Mouse (Mus musculus): ENCODE data around the gene 1700047I17Rik2. TPM values are rescaled to one million over a fixed set of nuclear protein-coding genes. Genes with fewer than 3 reads are reported as not detected.
"Not testable (repeated sequence)": the region's sequence is repeated elsewhere in the genome, so short reads cannot be mapped to it uniquely, and the experiment has no call there.

1700047I17Rik2 gene
- polyA plus RNA-seq (2015; fragmentation: Nextera tagmentation; extraction: Ambion mirVana): 3.1 and 3.3 TPM in 2 replicates

DNA sequence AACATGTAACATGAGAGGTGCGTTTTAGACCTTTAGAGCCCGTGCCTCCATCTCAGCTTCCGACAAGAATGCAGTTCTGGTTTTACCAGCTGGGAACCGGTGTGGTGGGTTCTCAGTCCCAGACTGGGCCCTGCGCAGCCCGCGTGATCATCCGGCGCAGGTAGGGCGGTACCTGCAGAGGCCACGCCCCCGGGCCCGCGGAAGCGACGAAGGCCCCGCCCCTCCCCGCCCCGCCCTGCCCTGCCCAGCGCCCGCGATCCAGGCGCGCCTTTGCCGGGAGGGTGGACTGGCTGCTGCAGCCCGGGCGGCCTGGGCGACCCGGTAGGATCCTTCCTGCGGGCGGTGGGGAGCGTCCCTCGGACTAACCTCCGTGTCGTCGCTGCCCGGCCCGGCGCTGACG, at the start of gene 1700047I17Rik2:
Gene 1700047I17Rik2, plus strand, starts transcription at position 287 of the 400 bp plus-strand sequence.
- H3K4me1 ChIP-seq; H3K9me3 ChIP-seq (replicated peaks); H3K27ac ChIP-seq; H3K4me3 ChIP-seq (replicated peaks); H3K4me2 ChIP-seq; H3K36me3 ChIP-seq; H3K9ac ChIP-seq; H3K27me3 ChIP-seq: not testable (repeated sequence)
- WGBS: no CpG with 5 or more reads among the region's 40 CpGs
- peak; percentile 97 for ATAC-seq (replicated peaks; ENCODE audit: low FRiP score)

GRCm38 (mm10) chr12:55154559-55155448, 44.6 kb upstream of the 1700047I17Rik2 start, which contains the start of gene Srp54b:
TSS of gene Srp54b (plus strand) at chr12:55155104.
- not testable (repeated sequence) for H3K4me2 ChIP-seq; H3K27me3 ChIP-seq; H3K9ac ChIP-seq; H3K4me1 ChIP-seq; H3K36me3 ChIP-seq; H3K27ac ChIP-seq; H3K9me3 ChIP-seq (replicated peaks)
- no CpG with 5 or more reads among the region's 57 CpGs for WGBS
- H3K4me3 ChIP-seq (replicated peaks): peak within 1 kb of the TSS; percentile 35
- peak; percentile 99 for ATAC-seq (replicated peaks; ENCODE audit: low FRiP score)

DNA sequence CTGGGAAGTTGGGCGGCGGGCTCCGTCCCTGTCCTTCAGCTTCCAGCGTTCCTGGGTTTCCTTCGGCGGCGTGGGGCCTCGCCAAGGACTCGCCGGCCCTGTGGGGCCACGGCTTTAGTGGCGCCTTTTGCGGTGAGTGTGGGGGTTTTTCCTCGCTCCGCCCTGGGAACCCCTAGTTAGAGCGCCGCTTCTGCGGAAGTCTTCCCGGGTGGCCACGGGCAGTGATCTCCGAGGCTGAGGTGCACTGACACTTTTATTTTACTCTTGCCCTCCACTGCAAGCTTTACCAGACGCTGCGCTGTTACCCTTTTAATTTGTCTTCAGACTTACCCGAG, 44.0 kb upstream of the 1700047I17Rik2 start:
- H3K9me3 ChIP-seq (replicated peaks); H3K36me3 ChIP-seq; H3K27me3 ChIP-seq; H3K9ac ChIP-seq; ATAC-seq (replicated peaks; ENCODE audit: low FRiP score); H3K4me1 ChIP-seq; H3K27ac ChIP-seq; H3K4me2 ChIP-seq: not testable (repeated sequence)
- peak overlapping the region; percentile 35 for H3K4me3 ChIP-seq (replicated peaks)
- under 1% methylated on average over 11 of the region's 24 CpGs for WGBS

DNA sequence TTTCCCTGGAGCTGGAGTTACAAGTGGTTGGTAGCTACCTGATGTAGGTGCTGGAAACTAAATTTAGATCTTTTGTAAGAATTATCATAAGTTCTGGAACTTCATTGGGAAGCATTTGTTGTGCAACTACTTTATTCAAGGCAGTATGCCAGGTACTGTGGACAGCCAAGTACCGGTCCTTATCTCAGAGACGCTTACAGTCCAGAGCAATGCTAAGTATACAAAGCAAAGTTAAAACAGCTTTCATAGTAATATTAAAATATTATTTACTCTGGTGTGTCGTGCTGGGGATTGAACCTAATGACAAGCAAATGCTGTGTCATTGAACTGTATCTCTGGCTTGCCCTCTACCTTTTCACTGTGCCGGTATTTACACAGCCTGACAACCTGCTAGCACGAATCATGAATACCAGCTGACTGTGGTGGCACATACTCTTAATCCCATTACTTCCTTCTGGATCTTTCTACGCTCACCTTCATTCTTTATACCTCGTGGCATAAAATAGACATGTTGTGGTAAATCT, 32.3 kb upstream of the 1700047I17Rik2 start:
- not testable (repeated sequence) for H3K4me2 ChIP-seq; H3K4me3 ChIP-seq (replicated peaks); H3K27ac ChIP-seq; H3K9ac ChIP-seq; H3K27me3 ChIP-seq; H3K4me1 ChIP-seq; ATAC-seq (replicated peaks; ENCODE audit: low FRiP score); H3K36me3 ChIP-seq; H3K9me3 ChIP-seq (replicated peaks)
- no CpG with 5 or more reads among the region's 7 CpGs for WGBS

DNA sequence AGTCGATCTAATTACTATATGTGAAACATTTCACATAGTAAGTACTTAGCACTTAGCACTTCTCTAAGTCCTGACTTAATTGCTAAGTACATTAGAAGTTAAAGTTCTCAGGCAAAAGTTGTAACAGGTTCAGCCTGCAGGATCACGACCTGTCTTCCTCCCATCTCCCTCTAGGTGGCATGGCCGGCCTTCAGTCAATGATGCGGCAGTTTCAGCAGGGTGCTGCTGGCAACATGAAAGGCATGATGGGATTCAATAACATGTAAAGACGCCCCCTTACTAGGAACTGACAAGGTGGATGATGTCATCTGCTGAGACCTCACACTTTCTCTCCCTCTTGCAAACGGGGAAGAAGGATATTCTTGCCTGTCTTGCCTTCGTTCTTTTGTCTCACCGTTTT, 11.7 kb upstream of the 1700047I17Rik2 start:
- not testable (repeated sequence) for H3K4me2 ChIP-seq; H3K27ac ChIP-seq; ATAC-seq (replicated peaks; ENCODE audit: low FRiP score); H3K27me3 ChIP-seq; H3K4me3 ChIP-seq (replicated peaks); H3K9me3 ChIP-seq (replicated peaks); H3K9ac ChIP-seq; H3K4me1 ChIP-seq; H3K36me3 ChIP-seq
- WGBS: no CpG with 5 or more reads among the region's 8 CpGs

DNA sequence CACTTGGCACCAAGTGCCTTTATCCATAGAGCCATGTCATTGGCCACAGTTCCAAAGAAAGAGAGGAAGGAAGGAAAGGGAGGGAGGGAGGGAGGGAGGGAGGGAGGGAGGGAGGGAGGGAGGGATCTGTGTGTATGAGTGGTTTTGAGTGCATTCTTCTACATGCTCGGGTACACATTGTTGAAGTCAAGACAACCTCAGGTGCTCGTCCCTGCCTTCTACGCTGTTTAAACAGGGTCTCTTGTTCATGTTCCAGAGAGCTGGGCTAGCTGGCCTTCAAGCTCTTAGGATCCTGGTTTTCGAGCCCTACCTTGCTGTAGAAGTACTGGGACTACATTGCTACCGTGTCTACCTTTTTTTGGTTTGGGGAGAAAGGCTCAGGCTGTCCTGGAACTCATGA, 10.3 kb upstream of the 1700047I17Rik2 start:
- H3K36me3 ChIP-seq; H3K9me3 ChIP-seq (replicated peaks); H3K27ac ChIP-seq; ATAC-seq (replicated peaks; ENCODE audit: low FRiP score); H3K27me3 ChIP-seq; H3K4me2 ChIP-seq; H3K4me3 ChIP-seq (replicated peaks); H3K4me1 ChIP-seq; H3K9ac ChIP-seq: not testable (repeated sequence)
- no CpG with 5 or more reads among the region's 5 CpGs for WGBS

DNA sequence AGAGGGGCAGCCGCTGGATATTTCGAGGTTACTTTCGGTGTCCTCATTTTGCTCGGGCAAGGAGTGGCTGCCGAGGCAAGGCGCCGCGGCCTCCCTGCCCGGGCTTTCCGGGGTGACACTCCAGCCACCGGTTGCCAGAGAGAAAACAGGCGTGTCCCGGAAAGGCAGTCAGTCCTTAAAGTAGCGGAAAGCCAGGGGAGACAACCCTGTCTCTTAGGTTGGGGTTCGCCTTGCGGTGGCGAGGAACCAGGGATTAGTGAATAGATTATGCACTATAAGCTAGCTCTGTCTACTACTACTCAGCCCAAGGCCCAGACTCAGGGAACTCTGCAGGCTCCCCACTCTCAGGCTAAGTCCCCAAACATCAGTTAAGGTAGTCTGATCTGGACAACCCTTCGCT, 407 bp downstream of the 1700047I17Rik2 start:
- H3K27me3 ChIP-seq; H3K36me3 ChIP-seq; H3K9me3 ChIP-seq (replicated peaks); H3K4me1 ChIP-seq; H3K27ac ChIP-seq; H3K4me3 ChIP-seq (replicated peaks); H3K4me2 ChIP-seq; H3K9ac ChIP-seq: not testable (repeated sequence)
- WGBS: no CpG with 5 or more reads among the region's 18 CpGs
- ATAC-seq (replicated peaks; ENCODE audit: low FRiP score): peak; percentile 68

GRCm38 (mm10) chr12:55212944-55213343, 13.6 kb downstream of the 1700047I17Rik2 start:
- WGBS: no CpG with 5 or more reads among the region's 6 CpGs
- H3K4me2 ChIP-seq: not testable (repeated sequence)

GRCm38 (mm10) chr12:55229626-55230519, 30.5 kb downstream of the 1700047I17Rik2 start, which contains the start of gene Srp54c:
TSS of gene Srp54c (plus strand) at chr12:55230168.
- H3K27ac ChIP-seq; H3K9ac ChIP-seq; H3K9me3 ChIP-seq (replicated peaks); H3K4me1 ChIP-seq; H3K27me3 ChIP-seq; H3K36me3 ChIP-seq: not testable (repeated sequence)
- Histone ChIP-seq H3K4me2 (peak within 1 kb of the TSS; percentile 33; the same call in 1 of the 2 replicates), H3K4me3 (replicated peaks) (peak within 1 kb of the TSS; percentile 42)
- no CpG with 5 or more reads among the region's 57 CpGs for WGBS
- ATAC-seq (replicated peaks; ENCODE audit: low FRiP score): peak; percentile 98

More at GRCm38 (mm10) chr12:55212944-55213343, 13.6 kb downstream of the 1700047I17Rik2 start:
- H3K9ac ChIP-seq; ATAC-seq (replicated peaks; ENCODE audit: low FRiP score); H3K4me3 ChIP-seq (replicated peaks); H3K4me1 ChIP-seq; H3K27me3 ChIP-seq; H3K27ac ChIP-seq; H3K9me3 ChIP-seq (replicated peaks); H3K36me3 ChIP-seq: not testable (repeated sequence)

GRCm38 (mm10) chr12:55230520-55230861, 31.1 kb downstream of the 1700047I17Rik2 start:
- not testable (repeated sequence) for H3K9me3 ChIP-seq (replicated peaks); H3K27ac ChIP-seq; H3K36me3 ChIP-seq; H3K9ac ChIP-seq; H3K4me1 ChIP-seq; H3K27me3 ChIP-seq; ATAC-seq (replicated peaks; ENCODE audit: low FRiP score)
- H3K4me3 ChIP-seq (replicated peaks): peak overlapping the region; percentile 42
- WGBS: 0% methylated on average over 11 of the region's 25 CpGs
- H3K4me2 ChIP-seq: peak overlapping the region; percentile 33; the same call in 1 of the 2 replicates

- ATAC-seq (replicated peaks; ENCODE audit: low FRiP score): not testable (repeated sequence)
- no CpG with 5 or more reads among the region's 8 CpGs for WGBS
These were observed 42.9 kb downstream of the 1700047I17Rik2 start for GRCm38 (mm10) chr12:55242243-55242642.

DNA sequence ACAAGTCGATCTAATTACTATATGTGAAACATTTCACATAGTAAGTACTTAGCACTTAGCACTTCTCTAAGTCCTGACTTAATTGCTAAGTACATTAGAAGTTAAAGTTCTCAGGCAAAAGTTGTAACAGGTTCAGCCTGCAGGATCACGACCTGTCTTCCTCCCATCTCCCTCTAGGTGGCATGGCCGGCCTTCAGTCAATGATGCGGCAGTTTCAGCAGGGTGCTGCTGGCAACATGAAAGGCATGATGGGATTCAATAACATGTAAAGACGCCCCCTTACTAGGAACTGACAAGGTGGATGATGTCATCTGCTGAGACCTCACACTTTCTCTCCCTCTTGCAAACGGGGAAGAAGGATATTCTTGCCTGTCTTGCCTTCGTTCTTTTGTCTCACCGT, 62.6 kb downstream of the 1700047I17Rik2 start:
- not testable (repeated sequence) for H3K27ac ChIP-seq; H3K4me3 ChIP-seq (replicated peaks); H3K4me1 ChIP-seq; ATAC-seq (replicated peaks; ENCODE audit: low FRiP score); H3K9me3 ChIP-seq (replicated peaks); H3K27me3 ChIP-seq; H3K4me2 ChIP-seq; H3K9ac ChIP-seq
- H3K36me3 ChIP-seq: peaks cover 22% of the 10 kb centered on the region
- WGBS: no CpG with 5 or more reads among the region's 8 CpGs

More at GRCm38 (mm10) chr12:55242243-55242642, 42.9 kb downstream of the 1700047I17Rik2 start:
- not testable (repeated sequence) for H3K4me1 ChIP-seq; H3K9ac ChIP-seq; H3K27me3 ChIP-seq; H3K9me3 ChIP-seq (replicated peaks); H3K4me2 ChIP-seq; H3K27ac ChIP-seq; H3K36me3 ChIP-seq; H3K4me3 ChIP-seq (replicated peaks)

Data from kidney, embryonic 15.5 days (tissue).